Mouse (Mus musculus) frontal cortex, postnatal 14 days (tissue): ENCODE measurements around the gene Acnat1.
"Not testable (repeated sequence)": the region's sequence is repeated elsewhere in the genome, so short reads cannot be mapped to it uniquely, and the experiment has no call there.

Experiments used
- DNase-seq, 2 experiments: peaks; one replicate each; pipeline ENCODE4 v3.0.0; 2022; ENCODE audit warnings: low spot score in 2 of 2

Gene Acnat1

GRCm38 (mm10) chr4:49456171-49456570 lies 17.5 kb downstream of the Acnat1 start:
- no peak for DNase-seq

GRCm38 (mm10) chr4:49451848-49452551 lies 21.7 kb downstream of the Acnat1 start:
- DNase-seq: no peak

GRCm38 (mm10) chr4:49451133-49451847 lies 22.4 kb downstream of the Acnat1 start:
- DNase-seq: not testable (repeated sequence)

GRCm38 (mm10) chr4:49436968-49437367 lies 36.7 kb downstream of the Acnat1 start:
- DNase-seq: not testable (repeated sequence)

GRCm38 (mm10) chr4:49410151-49410550 lies 63.6 kb downstream of the Acnat1 start:
- DNase-seq: not testable (repeated sequence)

- DNase-seq: not testable (repeated sequence)
These were observed 65.8 kb downstream of the Acnat1 start, which contains the start of gene Acnat2 for GRCm38 (mm10) chr4:49407957-49408356. Gene Acnat2 (minus strand): TSS chr4:49408151.
